Mouse (Mus musculus): ENCODE results near the gene Sigirr. TPM values are rescaled to one million over a fixed set of nuclear protein-coding genes. Genes with fewer than 3 reads are reported as not detected.

Sigirr gene
- polyA plus RNA-seq (2012; ENCODE audit: insufficient read depth, low replicate concordance) = 41.8 and 92.9 TPM in 2 replicates

GRCm38 (mm10) chr7:141099911-141100691 is at the start of gene Sigirr:
Sigirr (minus strand) TSS chr7:141100572.
- H3K36me3 ChIP-seq (replicated peaks; ENCODE audit: low read length) = peaks cover 4% of the 10 kb centered on the region
- H3K27me3 ChIP-seq (replicated peaks) = peaks cover 7% of the 10 kb centered on the region
- H3K4me3 ChIP-seq (replicated peaks) = no peak within 1 kb of the TSS
- H3K4me1 ChIP-seq = peaks cover 40% of the 10 kb centered on the region
- TF ChIP-seq GATA1 (IDR thresholded peaks at IDR 0.05; ENCODE audit: borderline replicate concordance, low read length) (no peak), FLI1 (IDR thresholded peaks at IDR 0.05; ENCODE audit: low read length) (no peak)
- H3K9me3 ChIP-seq = peaks cover 8% of the 10 kb centered on the region

- TF ChIP-seq FLI1 (IDR thresholded peaks at IDR 0.05; ENCODE audit: low read length) (no peak), GATA1 (IDR thresholded peaks at IDR 0.05; ENCODE audit: borderline replicate concordance, low read length) (no peak)
- Histone ChIP-seq H3K9me3 (no peaks in the 10 kb centered on the region), H3K36me3 (replicated peaks; ENCODE audit: low read length) (peaks cover 86% of the 10 kb centered on the region), H3K27me3 (replicated peaks) (no peaks in the 10 kb centered on the region), H3K4me1 (peaks cover 47% of the 10 kb centered on the region), H3K4me3 (replicated peaks) (no peak overlapping the region)
These were observed 48.3 kb upstream of the Sigirr start for GRCm38 (mm10) chr7:141148639-141149038.

- Histone ChIP-seq H3K36me3 (replicated peaks; ENCODE audit: low read length) (peaks cover 84% of the 10 kb centered on the region), H3K9me3 (no peaks in the 10 kb centered on the region)
These were observed 46.7 kb upstream of the Sigirr start for GRCm38 (mm10) chr7:141147044-141147443.

GRCm38 (mm10) chr7:141146043-141146595 is 45.7 kb upstream of the Sigirr start:
- peaks cover 65% of the 10 kb centered on the region for H3K4me1 ChIP-seq
- peaks cover 81% of the 10 kb centered on the region for H3K36me3 ChIP-seq (replicated peaks; ENCODE audit: low read length)
- H3K4me3 ChIP-seq (replicated peaks) = peak overlapping the region; percentile 43
- H3K27me3 ChIP-seq (replicated peaks) = no peaks in the 10 kb centered on the region
- TF ChIP-seq FLI1 (IDR thresholded peaks at IDR 0.05; ENCODE audit: low read length) = no peak
- no peak for TF ChIP-seq GATA1 (IDR thresholded peaks at IDR 0.05; ENCODE audit: borderline replicate concordance, low read length)
- H3K9me3 ChIP-seq = no peaks in the 10 kb centered on the region

More at GRCm38 (mm10) chr7:141147044-141147443, 46.7 kb upstream of the Sigirr start:
- Histone ChIP-seq H3K4me3 (replicated peaks) (no peak overlapping the region), H3K27me3 (replicated peaks) (no peaks in the 10 kb centered on the region), H3K4me1 (peaks cover 56% of the 10 kb centered on the region)
- TF ChIP-seq GATA1 (IDR thresholded peaks at IDR 0.05; ENCODE audit: borderline replicate concordance, low read length) (no peak), FLI1 (IDR thresholded peaks at IDR 0.05; ENCODE audit: low read length) (no peak)

GRCm38 (mm10) chr7:141145403-141145802 is 45.0 kb upstream of the Sigirr start:
- TF ChIP-seq FLI1 (IDR thresholded peaks at IDR 0.05; ENCODE audit: low read length) (no peak), GATA1 (IDR thresholded peaks at IDR 0.05; ENCODE audit: borderline replicate concordance, low read length) (no peak)
- no peaks in the 10 kb centered on the region for H3K9me3 ChIP-seq
- H3K4me3 ChIP-seq (replicated peaks) = peak overlapping the region; percentile 31
- peaks cover 77% of the 10 kb centered on the region for H3K36me3 ChIP-seq (replicated peaks; ENCODE audit: low read length)
- peaks cover 70% of the 10 kb centered on the region for H3K4me1 ChIP-seq
- H3K27me3 ChIP-seq (replicated peaks) = no peaks in the 10 kb centered on the region

GRCm38 (mm10) chr7:141144650-141145049 is 44.3 kb upstream of the Sigirr start:
- Histone ChIP-seq H3K27me3 (replicated peaks) (no peaks in the 10 kb centered on the region), H3K4me3 (replicated peaks) (peak overlapping the region; percentile 59), H3K36me3 (replicated peaks; ENCODE audit: low read length) (peaks cover 76% of the 10 kb centered on the region), H3K9me3 (no peaks in the 10 kb centered on the region), H3K4me1 (peaks cover 72% of the 10 kb centered on the region)
- no peak for TF ChIP-seq GATA1 (IDR thresholded peaks at IDR 0.05; ENCODE audit: borderline replicate concordance, low read length)

GRCm38 (mm10) chr7:141143861-141144260 is 43.5 kb upstream of the Sigirr start:
- Histone ChIP-seq H3K4me1 (peaks cover 72% of the 10 kb centered on the region), H3K36me3 (replicated peaks; ENCODE audit: low read length) (peaks cover 80% of the 10 kb centered on the region), H3K9me3 (no peaks in the 10 kb centered on the region), H3K4me3 (replicated peaks) (no peak overlapping the region), H3K27me3 (replicated peaks) (no peaks in the 10 kb centered on the region)
- TF ChIP-seq FLI1 (IDR thresholded peaks at IDR 0.05; ENCODE audit: low read length) (no peak), GATA1 (IDR thresholded peaks at IDR 0.05; ENCODE audit: borderline replicate concordance, low read length) (no peak)

- peaks cover 72% of the 10 kb centered on the region for H3K4me1 ChIP-seq
These were observed 42.7 kb upstream of the Sigirr start for GRCm38 (mm10) chr7:141143112-141143511.

GRCm38 (mm10) chr7:141141326-141141725 is 41.0 kb upstream of the Sigirr start:
- H3K36me3 ChIP-seq (replicated peaks; ENCODE audit: low read length) = peaks cover 81% of the 10 kb centered on the region
- no peak overlapping the region for H3K4me3 ChIP-seq (replicated peaks)
- TF ChIP-seq GATA1 (IDR thresholded peaks at IDR 0.05; ENCODE audit: borderline replicate concordance, low read length) = no peak
- TF ChIP-seq FLI1 (IDR thresholded peaks at IDR 0.05; ENCODE audit: low read length) = no peak
- H3K4me1 ChIP-seq = peaks cover 59% of the 10 kb centered on the region
- H3K27me3 ChIP-seq (replicated peaks) = no peaks in the 10 kb centered on the region
- no peaks in the 10 kb centered on the region for H3K9me3 ChIP-seq

More at GRCm38 (mm10) chr7:141143112-141143511, 42.7 kb upstream of the Sigirr start:
- Histone ChIP-seq H3K36me3 (replicated peaks; ENCODE audit: low read length) (peaks cover 81% of the 10 kb centered on the region), H3K4me3 (replicated peaks) (no peak overlapping the region), H3K9me3 (no peaks in the 10 kb centered on the region), H3K27me3 (replicated peaks) (no peaks in the 10 kb centered on the region)
- TF ChIP-seq FLI1 (IDR thresholded peaks at IDR 0.05; ENCODE audit: low read length) (no peak), GATA1 (IDR thresholded peaks at IDR 0.05; ENCODE audit: borderline replicate concordance, low read length) (no peak)
